Mouse (Mus musculus): ENCODE data around the gene Fsd1. TPM values are rescaled to one million over a fixed set of nuclear protein-coding genes. Genes with fewer than 3 reads are reported as not detected.
A peak's percentile ranks its signal among the peaks of the same experiment; 100 is the strongest.

The Fsd1 gene
- polyA plus RNA-seq, 1 experiment: 0.36 TPM

GRCm38 (mm10) chr17:56036901-56037287, 50.6 kb downstream of the Fsd1 start:
- Histone ChIP-seq H3K36me3 (ENCODE audit: control insufficient read depth, insufficient read depth, low read length) (no peaks in the 10 kb centered on the region), H3K4me1 (ENCODE audit: control insufficient read depth, insufficient read depth, low read length) (peaks cover 19% of the 10 kb centered on the region), H3K27ac (ENCODE audit: insufficient read depth, low read depth, low read length) (peak overlapping the region; percentile 4; the same call in 1 of the 2 replicates), H3K4me3 (ENCODE audit: insufficient read depth, low read depth, low read length) (peak overlapping the region; percentile 33), H3K27me3 (replicated peaks; ENCODE audit: control insufficient read depth, insufficient read depth, low read length) (no peaks in the 10 kb centered on the region)
- TF ChIP-seq CTCF (conservative IDR thresholded peaks at IDR 0.05; ENCODE audit: insufficient read depth, insufficient read length, low read depth, low read length): no peak
- TF ChIP-seq POLR2A (IDR thresholded peaks at IDR 0.05; ENCODE audit: low read depth, low read length): no peak
- no peak for DNase-seq
- 33% methylated on average over 13 of the region's 13 CpGs for WGBS

GRCm38 (mm10) chr17:56038583-56039261, 52.4 kb downstream of the Fsd1 start:
- no peak for TF ChIP-seq CTCF (conservative IDR thresholded peaks at IDR 0.05; ENCODE audit: insufficient read depth, insufficient read length, low read depth, low read length)
- no peak for TF ChIP-seq POLR2A (IDR thresholded peaks at IDR 0.05; ENCODE audit: low read depth, low read length)
- Histone ChIP-seq H3K4me3 (ENCODE audit: insufficient read depth, low read depth, low read length) (no peak overlapping the region), H3K27me3 (replicated peaks; ENCODE audit: control insufficient read depth, insufficient read depth, low read length) (no peaks in the 10 kb centered on the region), H3K36me3 (ENCODE audit: control insufficient read depth, insufficient read depth, low read length) (no peaks in the 10 kb centered on the region), H3K27ac (ENCODE audit: insufficient read depth, low read depth, low read length) (no peak overlapping the region), H3K4me1 (ENCODE audit: control insufficient read depth, insufficient read depth, low read length) (peaks cover 9% of the 10 kb centered on the region; the same call in 1 of the 2 replicates)
- WGBS: 72% methylated on average over 8 of the region's 8 CpGs
- no peak for DNase-seq

GRCm38 (mm10) chr17:56039345-56039744, 53.0 kb downstream of the Fsd1 start:
- Histone ChIP-seq H3K27me3 (replicated peaks; ENCODE audit: control insufficient read depth, insufficient read depth, low read length) (no peaks in the 10 kb centered on the region), H3K4me1 (ENCODE audit: control insufficient read depth, insufficient read depth, low read length) (peaks cover 7% of the 10 kb centered on the region; the same call in 1 of the 2 replicates), H3K36me3 (ENCODE audit: control insufficient read depth, insufficient read depth, low read length) (no peaks in the 10 kb centered on the region), H3K4me3 (ENCODE audit: insufficient read depth, low read depth, low read length) (no peak overlapping the region), H3K27ac (ENCODE audit: insufficient read depth, low read depth, low read length) (no peak overlapping the region)
- WGBS: 76% methylated on average over 4 of the region's 4 CpGs
- no peak for DNase-seq
- TF ChIP-seq POLR2A (IDR thresholded peaks at IDR 0.05; ENCODE audit: low read depth, low read length): no peak
- no peak for TF ChIP-seq CTCF (conservative IDR thresholded peaks at IDR 0.05; ENCODE audit: insufficient read depth, insufficient read length, low read depth, low read length)

GRCm38 (mm10) chr17:56040030-56040856, 53.9 kb downstream of the Fsd1 start, which contains the start of gene Chaf1a:
Chaf1a (plus strand) TSS chr17:56040439.
- no peak for TF ChIP-seq CTCF (conservative IDR thresholded peaks at IDR 0.05; ENCODE audit: insufficient read depth, insufficient read length, low read depth, low read length)
- TF ChIP-seq POLR2A (IDR thresholded peaks at IDR 0.05; ENCODE audit: low read depth, low read length): no peak
- H3K4me1 ChIP-seq (ENCODE audit: control insufficient read depth, insufficient read depth, low read length): peaks cover under 1% of the 10 kb centered on the region; the same call in 1 of the 2 replicates
- peak; percentile 99 for DNase-seq
- WGBS: under 1% methylated on average over 68 of the region's 68 CpGs
- H3K27ac ChIP-seq (ENCODE audit: insufficient read depth, low read depth, low read length): no peak within 1 kb of the TSS
- peak within 1 kb of the TSS; percentile 40 for H3K4me3 ChIP-seq (ENCODE audit: insufficient read depth, low read depth, low read length)
- H3K27me3 ChIP-seq (replicated peaks; ENCODE audit: control insufficient read depth, insufficient read depth, low read length): no peaks in the 10 kb centered on the region
- H3K36me3 ChIP-seq (ENCODE audit: control insufficient read depth, insufficient read depth, low read length): no peaks in the 10 kb centered on the region

GRCm38 (mm10) chr17:56040857-56041163, 54.5 kb downstream of the Fsd1 start:
- DNase-seq: no peak
- Histone ChIP-seq H3K27me3 (replicated peaks; ENCODE audit: control insufficient read depth, insufficient read depth, low read length) (no peaks in the 10 kb centered on the region), H3K27ac (ENCODE audit: insufficient read depth, low read depth, low read length) (no peak overlapping the region), H3K4me1 (ENCODE audit: control insufficient read depth, insufficient read depth, low read length) (no peaks in the 10 kb centered on the region; the same call in 1 of the 2 replicates), H3K4me3 (ENCODE audit: insufficient read depth, low read depth, low read length) (peak overlapping the region; percentile 40; the same call in 1 of the 2 replicates), H3K36me3 (ENCODE audit: control insufficient read depth, insufficient read depth, low read length) (no peaks in the 10 kb centered on the region)
- TF ChIP-seq CTCF (conservative IDR thresholded peaks at IDR 0.05; ENCODE audit: insufficient read depth, insufficient read length, low read depth, low read length): no peak
- no peak for TF ChIP-seq POLR2A (IDR thresholded peaks at IDR 0.05; ENCODE audit: low read depth, low read length)
- WGBS: under 1% methylated on average over 12 of the region's 12 CpGs

Other genes with a start within 250 kb of the Fsd1 start
- gene Adgre4, start 236.5 kb upstream of the Fsd1 start, polyA plus RNA-seq (2012; rRNA removed): 0.20 and 0.59 TPM in 2 replicates
- 0.37 and 0.56 TPM in 2 replicates for gene Zfp119a, start 107.6 kb upstream of the Fsd1 start, polyA plus RNA-seq (2012; rRNA removed)
- 0.86 and 1.9 TPM in 2 replicates for gene Zfp959, start 94.4 kb upstream of the Fsd1 start, polyA plus RNA-seq (2012; rRNA removed)
- gene Zfp119b, start 37.0 kb upstream of the Fsd1 start, polyA plus RNA-seq (2012; rRNA removed): 0.46 and 0.69 TPM in 2 replicates
- 3.1 and 3.5 TPM in 2 replicates for gene Ebi3, start 33.9 kb upstream of the Fsd1 start, polyA plus RNA-seq (2012; rRNA removed)
- gene Yju2, start 27.4 kb upstream of the Fsd1 start, polyA plus RNA-seq (2012; rRNA removed): 7.2 and 7.7 TPM in 2 replicates
- gene Shd, start 16.0 kb upstream of the Fsd1 start, polyA plus RNA-seq (2012; rRNA removed): 22.4 and 31.3 TPM in 2 replicates
- 20.1 and 22.6 TPM in 2 replicates for gene Stap2, start 19.1 kb downstream of the Fsd1 start, polyA plus RNA-seq (2012; rRNA removed)
- 98.3 and 116 TPM in 2 replicates for gene Mpnd, start 19.2 kb downstream of the Fsd1 start, polyA plus RNA-seq (2012; rRNA removed)
- gene Sh3gl1, start 50.1 kb downstream of the Fsd1 start, polyA plus RNA-seq (2012; rRNA removed): 48.7 and 56.7 TPM in 2 replicates
- gene Chaf1a, start 53.9 kb downstream of the Fsd1 start, polyA plus RNA-seq (2012; rRNA removed): 1.0 and 1.2 TPM in 2 replicates
- gene Ubxn6, start 88.5 kb downstream of the Fsd1 start, polyA plus RNA-seq (2012; rRNA removed): 75.6 and 90.3 TPM in 2 replicates
- 29.1 and 33.5 TPM in 2 replicates for gene Hdgfl2, start 93.1 kb downstream of the Fsd1 start, polyA plus RNA-seq (2012; rRNA removed)
- 14.4 and 23.3 TPM in 2 replicates for gene Plin4, start 123.3 kb downstream of the Fsd1 start, polyA plus RNA-seq (2012; rRNA removed)
- gene Plin5, start 131.1 kb downstream of the Fsd1 start, polyA plus RNA-seq (2012; rRNA removed): 8.4 and 10.1 TPM in 2 replicates
- gene Lrg1, start 135.5 kb downstream of the Fsd1 start, polyA plus RNA-seq (2012; rRNA removed): 9.9 and 16.1 TPM in 2 replicates
- gene Sema6b, start 153.8 kb downstream of the Fsd1 start, polyA plus RNA-seq (2012; rRNA removed): 3.8 and 4.1 TPM in 2 replicates
- 1.7 and 2.7 TPM in 2 replicates for gene Tnfaip8l1, start 176.0 kb downstream of the Fsd1 start, polyA plus RNA-seq (2012; rRNA removed)
- gene Mydgf, start 197.4 kb downstream of the Fsd1 start, polyA plus RNA-seq (2012; rRNA removed): 60.6 and 71.7 TPM in 2 replicates
- gene Dpp9, start 232.4 kb downstream of the Fsd1 start, polyA plus RNA-seq (2012; rRNA removed): 35.6 and 40.9 TPM in 2 replicates